Mouse (Mus musculus) adrenal gland, postnatal 4 days (tissue): Measurements from ENCODE around the gene Olfr1395. TPM values are rescaled to one million over a fixed set of nuclear protein-coding genes. Genes with fewer than 3 reads are reported as not detected.
A peak's percentile ranks its signal among the peaks of the same experiment; 100 is the strongest.
"Not testable (repeated sequence)": the region's sequence is repeated elsewhere in the genome, so short reads cannot be mapped to it uniquely, and the experiment has no call there.

Experiments used
- DNase-seq, 2 experiments: peaks; one replicate each; pipeline ENCODE4 v3.0.0; 2021 to 2022; ENCODE audit warnings: low spot score in 2 of 2, mixed read lengths in 2 of 2
- total RNA-seq, 2 experiments: library from RNA; stranded (reverse); gene quantifications; 2 replicates each; pipeline ENCODE4 v1.2.3; 2021

Gene Olfr1395
- total RNA-seq, 2 experiments from 2014 or later, result not detected

DNA sequence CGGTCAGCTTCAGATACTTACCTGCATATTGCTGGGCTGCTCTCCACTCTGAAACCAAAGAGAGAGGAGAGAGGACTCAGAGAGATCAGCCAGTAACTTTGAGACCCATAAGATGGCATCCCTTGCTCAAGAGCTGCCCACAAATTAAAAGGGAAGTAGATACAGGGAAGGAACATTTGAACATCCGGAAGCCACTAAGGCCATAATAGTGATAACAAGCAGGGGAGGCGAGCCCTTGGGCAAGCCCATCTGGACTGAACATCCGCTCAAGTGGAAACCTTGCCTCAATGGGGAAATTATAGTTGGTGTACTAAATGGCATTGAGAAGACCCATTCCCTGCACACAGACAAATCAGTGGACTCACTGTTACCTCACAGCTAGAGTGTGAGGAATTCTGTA lies 28.5 kb downstream of the Olfr1395 start:
- no peak for DNase-seq

DNA sequence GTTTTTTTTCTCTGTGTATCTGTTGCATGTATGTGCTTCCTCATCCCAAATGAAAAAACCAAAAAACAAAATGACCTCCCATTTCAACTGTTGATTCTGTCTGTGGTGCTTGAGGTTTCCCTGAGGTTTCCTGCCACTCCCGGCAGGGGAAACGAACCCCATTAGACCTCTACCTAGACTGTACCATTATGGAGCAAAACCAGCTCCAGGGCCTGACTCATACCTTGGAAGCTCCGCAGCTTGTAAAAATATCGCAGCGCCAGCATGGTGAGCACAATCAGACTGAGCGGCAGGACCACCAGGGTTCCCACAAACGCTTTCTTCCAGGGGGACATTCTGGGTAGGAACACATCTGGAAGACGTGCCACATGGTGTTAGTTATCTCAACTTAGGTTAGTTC lies 33.3 kb downstream of the Olfr1395 start:
- no peak for DNase-seq

DNA sequence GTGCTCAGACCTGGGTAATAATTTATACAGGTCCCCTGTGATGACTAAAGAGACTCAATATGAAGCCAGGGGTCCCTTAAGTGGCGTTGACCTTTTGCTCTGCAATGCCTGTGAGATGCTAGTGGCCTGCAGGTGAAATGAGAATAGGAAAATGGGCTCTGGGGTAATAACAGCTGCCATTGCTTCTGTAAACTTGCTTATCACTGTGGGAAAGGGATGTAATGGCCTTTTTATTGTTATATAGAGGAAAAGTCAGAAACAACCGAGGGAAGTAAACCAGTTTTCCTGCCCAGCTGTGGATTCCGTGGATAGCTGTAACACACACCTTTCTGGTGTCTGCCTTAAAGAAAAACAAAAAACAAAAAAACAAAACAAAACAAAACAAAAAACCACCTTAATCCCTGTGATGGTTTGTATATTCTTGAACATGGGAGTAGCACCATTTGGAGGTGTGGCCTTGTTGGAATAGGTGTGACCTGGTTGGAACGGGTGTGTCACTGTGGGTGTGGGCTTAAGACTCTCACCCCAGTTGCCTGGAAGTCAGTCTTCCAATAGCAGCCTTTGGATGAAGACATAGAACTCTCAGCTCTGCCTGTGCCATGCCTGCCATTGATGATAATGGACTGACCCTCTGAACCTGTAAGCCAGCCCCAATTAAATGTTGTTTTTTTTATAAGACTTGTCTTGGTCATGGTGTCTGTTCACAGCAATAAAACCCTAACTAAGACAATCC lies 34.1 kb downstream of the Olfr1395 start:
- not testable (repeated sequence) for DNase-seq

DNA sequence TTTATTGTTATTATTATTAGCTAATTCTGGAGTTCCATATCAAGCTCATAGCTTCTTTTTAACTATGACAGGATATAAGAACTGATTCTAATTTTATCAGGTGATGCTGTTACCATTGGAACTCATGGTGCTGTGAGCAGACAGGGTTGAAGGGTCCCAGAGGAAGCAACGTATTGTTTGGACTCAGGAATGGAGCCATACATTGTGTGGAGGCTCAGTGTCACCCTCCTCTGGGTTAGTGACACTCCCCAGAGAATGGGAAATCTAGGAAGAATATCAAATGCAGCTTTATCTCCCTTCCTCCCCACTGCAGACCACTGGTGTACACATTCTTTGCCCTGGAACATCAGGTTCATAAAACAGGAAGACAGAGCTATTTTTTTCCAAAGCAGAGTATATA lies 41.1 kb downstream of the Olfr1395 start:
- no peak for DNase-seq

DNA sequence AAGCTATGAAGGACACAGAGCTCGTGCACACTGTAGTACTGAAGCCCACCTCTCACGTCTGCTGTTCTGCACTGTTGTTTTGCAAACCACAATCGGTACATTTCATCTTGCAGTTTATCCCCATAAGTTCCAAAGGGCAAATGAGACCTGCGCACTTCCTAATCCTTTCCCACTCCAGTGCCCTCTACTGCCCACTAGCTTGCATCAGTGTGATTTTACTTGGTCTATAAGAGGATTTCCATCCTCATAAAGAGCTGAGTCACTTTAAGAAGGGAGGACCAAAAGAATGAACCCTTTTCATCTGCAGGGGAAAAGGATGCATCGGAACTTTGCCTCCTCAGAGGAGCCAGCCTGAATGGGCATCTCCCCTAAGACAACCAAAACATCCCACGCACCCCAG lies 44.4 kb downstream of the Olfr1395 start:
- no peak for DNase-seq

DNA sequence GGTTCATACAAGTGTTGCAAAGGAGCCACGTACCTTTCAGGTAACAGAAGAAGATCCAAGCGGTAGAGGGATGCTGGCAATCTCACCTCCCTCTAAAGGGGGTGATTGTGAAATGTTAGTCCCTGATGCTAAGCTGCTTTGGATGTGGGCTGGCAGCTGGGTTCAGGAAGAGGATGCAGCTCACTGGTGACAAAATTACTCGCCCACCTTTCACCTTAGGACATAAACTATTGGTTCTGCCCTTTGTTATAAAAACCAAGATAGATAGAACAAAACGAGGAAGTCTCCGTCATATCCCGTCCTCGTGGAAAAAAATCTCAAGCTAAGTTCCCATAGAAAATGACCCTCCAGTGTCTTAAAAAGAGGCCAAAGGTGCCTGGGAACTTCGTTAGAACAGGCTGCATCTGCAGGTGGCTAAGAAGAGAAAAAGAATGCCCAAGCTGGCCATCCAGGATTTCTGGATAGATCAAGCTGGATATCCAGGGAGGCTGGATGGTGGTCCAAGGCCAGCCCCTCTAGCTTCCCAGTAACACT lies 44.9 kb downstream of the Olfr1395 start, which contains the start of gene Btnl9:
Gene Btnl9 (minus strand): TSS at position 205 of the 534 bp plus-strand sequence.
- DNase-seq, result no peak

DNA sequence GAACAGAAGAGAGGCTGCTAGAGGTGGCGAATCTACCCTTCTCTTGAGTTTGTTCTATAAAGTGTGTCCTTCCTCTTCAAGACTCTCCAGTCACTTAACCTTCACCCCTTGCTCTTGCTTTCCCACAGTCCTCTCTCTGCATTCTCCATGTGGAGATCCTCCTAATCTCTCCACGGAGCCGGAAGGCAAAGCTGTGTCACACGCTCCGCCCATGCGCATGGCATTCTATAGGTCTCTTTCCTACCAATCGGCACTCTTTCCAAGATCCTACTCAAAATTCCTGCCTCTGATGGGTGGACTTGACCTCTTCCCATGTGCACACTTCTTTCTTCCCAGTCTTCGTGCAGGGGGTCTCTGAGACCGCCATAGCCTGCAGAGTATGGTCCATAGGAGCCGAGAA lies 45.6 kb downstream of the Olfr1395 start:
- no peak for DNase-seq

DNA sequence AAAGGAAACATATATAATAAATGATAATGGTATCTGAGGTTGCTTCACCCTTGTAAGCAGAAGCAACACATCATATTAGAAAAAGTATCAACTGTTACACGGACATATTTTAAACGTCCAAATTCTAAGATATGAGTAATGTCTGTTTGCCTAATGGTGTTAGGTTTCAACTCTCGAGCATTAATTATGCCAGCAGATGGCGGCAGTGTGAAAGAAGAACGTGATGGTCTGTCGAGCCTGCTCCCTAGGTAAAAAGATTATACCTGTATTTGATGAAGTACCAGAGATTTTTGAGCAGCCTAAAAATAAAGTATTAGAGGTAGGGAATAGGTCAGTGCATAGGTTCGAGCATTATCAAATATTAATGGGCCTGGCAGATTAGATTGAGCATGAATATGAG lies 47.7 kb downstream of the Olfr1395 start:
- peak in 1 of 2 experiments; percentile 31 for DNase-seq

DNA sequence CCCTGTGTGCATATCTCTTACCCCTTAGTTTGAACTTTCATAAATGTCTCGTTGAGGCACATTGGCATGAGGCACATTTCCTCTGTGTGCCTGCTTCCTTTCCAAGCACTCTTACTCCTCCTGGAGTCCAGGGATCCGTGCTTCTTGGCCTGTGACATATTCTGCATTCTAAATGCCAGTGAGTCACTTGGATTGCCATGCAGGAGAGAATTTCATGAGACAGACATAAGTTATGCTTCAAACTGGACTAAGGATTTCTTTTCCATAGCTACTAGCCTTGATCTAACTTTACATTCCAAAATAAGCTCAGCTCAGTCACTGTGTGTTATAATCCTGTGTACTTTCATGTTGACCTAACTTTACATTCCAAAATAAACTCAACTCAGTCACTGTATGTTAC lies 49.0 kb downstream of the Olfr1395 start:
- no peak for DNase-seq

DNA sequence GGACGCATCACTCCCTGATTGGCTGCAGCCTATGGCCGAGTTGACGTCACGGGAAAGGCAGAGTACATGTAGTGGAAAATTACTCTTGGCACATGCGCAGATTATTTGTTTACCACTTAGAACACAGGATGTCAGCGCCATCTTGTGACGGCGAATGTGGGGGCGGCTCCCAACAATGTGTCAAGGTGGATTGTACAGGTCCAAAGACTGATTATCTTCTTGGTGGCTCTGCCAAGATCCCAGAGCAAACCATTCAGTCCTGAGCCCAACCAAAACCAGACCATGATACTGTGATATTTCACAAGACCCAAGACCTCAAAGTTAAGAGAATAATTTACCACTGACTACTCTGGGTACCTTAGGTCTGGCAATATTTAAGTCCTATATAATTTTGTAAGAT lies 52.7 kb downstream of the Olfr1395 start:
- not testable (repeated sequence) for DNase-seq

DNA sequence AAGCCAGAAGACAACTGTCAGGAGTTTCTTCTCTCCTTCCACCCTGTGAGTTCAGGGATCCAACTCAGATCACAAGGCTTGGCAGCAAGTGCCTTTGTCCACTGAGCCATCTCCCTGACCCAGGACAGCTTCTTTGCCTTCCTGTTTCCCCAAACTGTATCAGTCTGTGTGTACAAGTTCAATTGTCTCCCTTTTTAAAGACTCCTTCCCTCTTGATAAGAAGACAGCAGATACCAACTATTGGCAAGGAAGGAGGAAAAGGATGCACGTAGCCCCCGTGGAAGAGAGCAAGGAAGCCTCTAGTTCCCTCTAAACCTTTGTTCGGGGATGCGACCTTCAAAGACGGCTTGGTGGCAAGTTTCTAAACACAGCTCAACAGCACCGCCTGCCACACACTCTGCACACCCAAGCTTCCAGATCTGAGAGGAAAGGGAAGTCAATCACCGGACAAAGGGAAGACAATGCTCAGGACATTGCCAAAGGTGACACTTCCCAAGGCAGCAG lies 53.8 kb downstream of the Olfr1395 start:
- DNase-seq, result no peak

Other genes starting within 250 kb of the Olfr1395 start
- under 1 TPM; 0.73 to 0.96 TPM for gene Gm5431, start 240.1 kb upstream of the Olfr1395 start, total RNA-seq
- gene Psme2b, start 196.1 kb upstream of the Olfr1395 start, total RNA-seq, result 1 to 10 TPM; 8.2 to 9.1 TPM
- gene Olfr56, start 163.4 kb upstream of the Olfr1395 start, total RNA-seq, result under 1 TPM; 0.14 to 0.28 TPM
- gene 9930111J21Rik1, start 162.9 kb upstream of the Olfr1395 start, total RNA-seq, result 1 to 10 TPM; 1.5 to 1.6 TPM
- gene Gm12185, start 150.0 kb upstream of the Olfr1395 start, total RNA-seq, result 1 to 10 TPM in 1 of 2 experiments, under 1 TPM in 1; 0.87 to 2.5 TPM
- gene Tgtp1, start 148.1 kb upstream of the Olfr1395 start, total RNA-seq, result 1 to 10 TPM; 1.9 to 4.2 TPM
- 1 to 10 TPM; 1.6 to 2.8 TPM for gene 9930111J21Rik2, start 91.0 kb upstream of the Olfr1395 start, total RNA-seq
- gene Tgtp2, start 78.1 kb upstream of the Olfr1395 start, total RNA-seq, result 1 to 10 TPM in 1 of 2 experiments, not detected in 1; 1.2 TPM
- 1 to 10 TPM; 3.3 to 6.7 TPM for gene Ifi47, start 65.7 kb upstream of the Olfr1395 start, total RNA-seq
- gene Olfr1396, start 27.4 kb upstream of the Olfr1395 start, total RNA-seq, result under 1 TPM; 0.25 TPM
- gene Olfr1394, start 12.1 kb downstream of the Olfr1395 start, total RNA-seq, result not detected
- 10 to 100 TPM; 15.6 to 16.7 TPM for gene Btnl9, start 44.9 kb downstream of the Olfr1395 start, total RNA-seq
- 10 to 100 TPM; 47.3 to 48.7 TPM for gene Zfp62, start 61.0 kb downstream of the Olfr1395 start, total RNA-seq
- 100 to 1,000 TPM; 104 to 109 TPM for gene Mgat1, start 101.9 kb downstream of the Olfr1395 start, total RNA-seq
- under 1 TPM; 0.20 to 0.36 TPM for gene Olfr1393, start 136.0 kb downstream of the Olfr1395 start, total RNA-seq
- gene Olfr1392, start 143.0 kb downstream of the Olfr1395 start, total RNA-seq, result under 1 TPM in 1 of 2 experiments, not detected in 1; 0.20 TPM
- not detected for gene Olfr10, start 162.5 kb downstream of the Olfr1395 start, total RNA-seq
- gene Olfr1391, start 180.5 kb downstream of the Olfr1395 start, total RNA-seq, result not detected
- not detected for gene Olfr1390, start 192.9 kb downstream of the Olfr1395 start, total RNA-seq